Mouse (Mus musculus) neutrophil, adult 83 days (primary cell): ENCODE results near the gene Gm43517. TPM values are rescaled to one million over a fixed set of nuclear protein-coding genes. Genes with fewer than 3 reads are reported as not detected.

Experiments
- total RNA-seq, 2 experiments: library from RNA; stranded (reverse); gene quantifications; one replicate each; pipeline ENCODE4 v1.2.4; 2023

Gene Gm43517
- total RNA-seq = not detected

DNA sequence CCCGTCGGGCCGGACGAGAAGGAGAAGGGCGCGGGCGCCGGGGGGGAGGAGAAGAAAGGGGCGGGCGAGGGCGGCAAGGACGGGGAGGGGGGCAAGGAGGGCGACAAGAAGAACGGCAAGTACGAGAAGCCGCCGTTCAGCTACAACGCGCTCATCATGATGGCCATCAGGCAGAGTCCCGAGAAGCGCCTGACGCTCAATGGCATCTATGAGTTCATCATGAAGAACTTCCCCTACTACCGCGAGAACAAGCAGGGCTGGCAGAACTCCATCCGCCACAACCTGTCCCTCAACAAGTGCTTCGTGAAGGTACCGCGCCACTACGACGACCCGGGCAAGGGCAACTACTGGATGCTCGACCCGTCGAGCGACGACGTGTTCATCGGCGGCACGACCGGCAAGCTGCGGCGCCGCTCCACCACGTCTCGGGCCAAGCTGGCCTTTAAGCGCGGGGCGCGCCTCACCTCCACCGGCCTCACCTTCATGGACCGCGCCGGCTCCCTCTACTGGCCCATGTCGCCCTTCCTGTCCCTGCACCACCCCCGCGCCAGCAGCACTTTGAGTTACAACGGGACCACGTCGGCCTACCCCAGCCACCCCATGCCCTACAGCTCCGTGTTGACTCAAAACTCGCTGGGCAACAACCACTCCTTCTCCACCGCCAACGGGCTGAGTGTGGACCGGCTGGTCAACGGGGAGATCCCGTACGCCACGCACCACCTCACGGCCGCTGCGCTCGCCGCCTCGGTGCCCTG lies at the start of gene Gm43517:
Gene Gm43517, plus strand, starts transcription at position 299 of the 755 bp plus-strand sequence.

DNA sequence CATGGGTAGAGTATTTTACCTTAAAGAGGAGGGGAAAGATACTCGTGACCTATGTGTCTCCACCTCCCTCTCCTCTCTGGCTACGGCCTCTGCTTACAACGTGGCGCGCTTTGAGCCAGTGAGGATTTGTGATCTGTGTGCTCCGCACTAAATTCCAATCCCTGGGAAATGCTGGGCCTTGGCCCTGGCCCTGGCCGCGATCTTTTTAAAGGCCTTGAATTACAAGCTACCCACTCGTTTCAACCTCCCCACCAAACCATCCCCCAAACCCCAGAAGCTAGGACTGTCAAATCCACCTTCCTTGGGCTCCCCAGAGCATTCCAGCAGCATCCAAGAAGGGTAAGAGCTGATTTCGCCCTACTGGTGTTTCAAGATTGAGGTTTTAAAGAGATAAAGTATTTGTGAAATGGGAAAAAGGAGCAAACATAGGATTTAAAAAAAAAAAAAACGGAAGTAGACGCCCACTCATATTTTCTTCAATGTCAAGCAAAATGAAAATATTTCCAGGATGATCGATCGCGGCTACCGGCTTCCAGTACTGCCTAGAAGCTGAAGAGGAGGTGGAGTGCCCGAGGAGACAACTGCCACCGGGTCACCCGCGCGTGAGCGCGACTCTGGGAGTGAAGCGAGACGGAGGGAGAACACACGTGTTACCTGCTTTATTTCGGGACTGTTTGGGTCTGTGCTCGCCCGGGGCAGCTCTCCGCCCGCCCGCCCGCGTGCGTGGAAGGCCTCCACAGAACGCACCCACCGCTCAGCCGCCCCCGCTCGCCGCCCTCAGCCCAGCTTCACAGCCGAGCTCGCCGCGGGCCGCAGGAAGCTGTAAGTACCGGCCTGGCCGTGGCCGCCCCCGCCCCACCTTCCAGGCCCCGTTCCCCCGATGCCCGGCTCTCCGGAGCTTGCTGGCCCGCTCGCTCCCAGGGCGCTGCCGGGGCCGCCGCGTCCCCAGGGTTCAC lies 2.1 kb upstream of the Gm43517 start, which contains the start of gene Foxg1:
Gene Foxg1, plus strand, starts transcription at position 96 of the 956 bp plus-strand sequence.

Other genes with a start within 250 kb of the Gm43517 start
- under 1 TPM in 1 of 2 experiments, not detected in 1; 0.33 TPM for gene Foxg1, start 2.5 kb upstream of the Gm43517 start, total RNA-seq